Mouse (Mus musculus) limb, embryonic 12.5 days (tissue): ENCODE data around the gene Cyb5r1. TPM values are rescaled to one million over a fixed set of nuclear protein-coding genes. Genes with fewer than 3 reads are reported as not detected.

Experiments
- polyA plus RNA-seq: library from polyadenylated mRNA; unstranded; fragments of >200 nt; fragmentation: Nextera tagmentation; extraction: Ambion mirVana; gene quantifications from 2 replicates; pipeline ENCODE4 v1.2.1, GENCODE M21; 2016

The Cyb5r1 gene
- polyA plus RNA-seq, 1 experiment from 2014 or later: 44.0 TPM

Other genes starting within 250 kb of the Cyb5r1 start
- gene Chil1, start 223.4 kb upstream of the Cyb5r1 start, polyA plus RNA-seq: 4.3 and 4.4 TPM in 2 replicates
- 38.8 and 41.9 TPM in 2 replicates for gene Mybph, start 212.1 kb upstream of the Cyb5r1 start, polyA plus RNA-seq
- gene Adora1, start 170.1 kb upstream of the Cyb5r1 start, polyA plus RNA-seq: 1.5 and 3.0 TPM in 2 replicates
- gene Myog, start 115.6 kb upstream of the Cyb5r1 start, polyA plus RNA-seq: 108 and 119 TPM in 2 replicates
- 6.5 and 6.7 TPM in 2 replicates for gene Ppfia4, start 72.6 kb upstream of the Cyb5r1 start, polyA plus RNA-seq
- 96.6 and 99.3 TPM in 2 replicates for gene Tmem183a, start 43.6 kb upstream of the Cyb5r1 start, polyA plus RNA-seq
- gene 4933406M09Rik, start 19.6 kb upstream of the Cyb5r1 start, polyA plus RNA-seq: not detected in 2 replicates
- 80.7 and 86.4 TPM in 2 replicates for gene Adipor1, start 9.8 kb downstream of the Cyb5r1 start, polyA plus RNA-seq
- gene Klhl12, start 50.0 kb downstream of the Cyb5r1 start, polyA plus RNA-seq: 35.0 and 37.8 TPM in 2 replicates
- 32.6 and 34.1 TPM in 2 replicates for gene Rabif, start 89.1 kb downstream of the Cyb5r1 start, polyA plus RNA-seq
- not detected in 2 replicates for gene Mgat4e, start 144.1 kb downstream of the Cyb5r1 start, polyA plus RNA-seq
- 105 and 111 TPM in 2 replicates for gene Kdm5b, start 154.6 kb downstream of the Cyb5r1 start, polyA plus RNA-seq
- 0.14 and 0.34 TPM in 2 replicates for gene Syt2, start 241.1 kb downstream of the Cyb5r1 start, polyA plus RNA-seq